Mouse (Mus musculus) adrenal gland, adult (tissue): ENCODE data around the gene Csf2rb2.
A peak's percentile ranks its signal among the peaks of the same experiment; 100 is the strongest.
"Not testable (repeated sequence)": the region's sequence is repeated elsewhere in the genome, so short reads cannot be mapped to it uniquely, and the experiment has no call there.

Experiments used
- DNase-seq, 2 experiments: peaks; one replicate each; pipeline ENCODE4 v3.0.0; 2022 to 2023; ENCODE audit warnings: low spot score in 1 of 2; ENCODE audit not compliant: inconsistent age in 2 of 2

The Csf2rb2 gene

DNA sequence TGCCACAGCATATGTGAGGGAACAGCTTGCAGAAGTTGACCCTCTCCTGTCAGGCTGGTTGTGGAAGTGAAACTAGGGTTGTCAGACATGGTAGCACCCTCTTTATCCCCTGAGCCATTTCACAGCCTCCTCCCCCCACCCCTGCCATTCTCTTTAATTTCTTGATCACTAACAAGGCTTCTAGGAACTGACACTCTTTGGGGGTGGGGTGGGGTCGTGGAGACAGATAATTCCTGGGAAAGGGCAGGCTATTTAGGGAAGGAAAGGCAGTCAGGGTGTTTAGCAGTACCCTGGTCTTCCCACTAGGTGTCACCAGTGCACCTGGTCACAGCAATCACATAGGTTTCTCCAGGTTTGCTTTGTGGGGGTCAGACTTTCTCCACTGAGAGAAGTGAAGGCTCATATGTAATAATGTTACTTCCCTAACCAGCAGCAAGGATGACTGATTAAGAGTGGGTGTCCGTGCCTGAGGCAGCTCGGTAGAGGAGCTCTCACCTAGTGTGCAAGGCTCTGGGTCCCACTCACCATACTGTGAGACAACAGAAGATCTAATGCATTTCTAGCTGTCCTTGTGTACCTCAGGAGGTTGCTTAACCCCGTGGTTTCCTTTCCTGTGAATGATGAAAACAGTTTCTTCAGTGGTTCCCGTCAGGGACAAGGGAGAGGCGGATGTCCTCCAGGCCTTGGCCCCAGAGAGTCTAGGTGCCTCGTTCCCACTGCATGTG, 48.0 kb downstream of the Csf2rb2 start:
- peak; percentile 59 to 91 for DNase-seq

DNA sequence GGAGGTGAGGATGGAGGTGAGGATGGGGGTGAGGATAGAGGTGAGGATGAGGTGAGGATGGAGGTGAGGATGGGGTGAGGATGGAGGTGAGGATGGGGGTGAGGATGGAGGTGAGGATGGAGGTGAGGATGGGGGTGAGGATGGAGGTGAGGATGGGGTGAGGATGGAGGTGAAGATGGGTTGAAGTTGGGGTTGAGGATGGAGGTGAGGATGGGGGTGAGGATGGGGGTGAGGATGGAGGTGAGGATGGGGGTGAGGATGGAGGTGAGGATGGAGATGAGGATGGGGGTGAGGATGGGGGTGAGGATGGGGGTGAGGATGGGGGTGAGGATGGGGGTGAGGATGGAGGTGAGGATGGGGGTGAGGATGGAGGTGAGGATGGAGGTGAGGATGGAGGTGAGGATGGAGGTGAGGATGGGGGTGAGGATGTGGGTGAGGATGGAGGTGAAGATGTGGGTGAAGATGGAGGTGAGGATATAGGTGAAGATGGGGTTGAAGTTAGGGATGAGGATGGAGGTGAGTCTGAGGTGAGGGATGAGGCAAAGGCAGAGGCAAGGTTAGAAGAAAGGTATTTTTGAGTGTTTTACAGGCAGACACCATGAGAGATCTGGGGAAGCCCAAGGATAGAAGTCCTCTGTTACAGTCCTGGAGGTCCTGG, 48.8 kb downstream of the Csf2rb2 start:
- not testable (repeated sequence) for DNase-seq

GRCm38 (mm10) chr15:78254751-78255150, 50.8 kb downstream of the Csf2rb2 start:
- DNase-seq: peak; percentile 43 to 84

GRCm38 (mm10) chr15:78248410-78248809, 57.1 kb downstream of the Csf2rb2 start:
- no peak for DNase-seq

DNA sequence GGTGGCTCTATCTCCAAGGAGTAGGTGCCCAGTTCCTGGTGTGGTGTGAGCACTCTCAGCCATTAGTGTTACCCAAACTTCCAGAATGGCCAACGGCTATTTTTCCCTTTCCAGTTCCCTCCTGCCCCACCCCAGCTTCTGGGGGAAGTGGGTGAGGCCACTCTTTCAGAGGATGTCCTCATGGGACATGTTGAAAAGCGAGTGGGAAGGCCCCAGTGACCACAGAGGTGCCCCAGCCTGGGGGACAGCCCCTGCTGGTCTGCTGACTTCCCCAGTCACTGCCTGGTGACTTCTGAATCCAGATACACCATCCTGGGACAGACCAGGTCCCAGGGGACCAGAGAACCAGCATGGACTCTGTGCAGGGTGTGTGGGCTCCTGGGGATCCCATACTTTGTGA, 57.9 kb downstream of the Csf2rb2 start:
- peak in 1 of 2 experiments; percentile 26 for DNase-seq

DNA sequence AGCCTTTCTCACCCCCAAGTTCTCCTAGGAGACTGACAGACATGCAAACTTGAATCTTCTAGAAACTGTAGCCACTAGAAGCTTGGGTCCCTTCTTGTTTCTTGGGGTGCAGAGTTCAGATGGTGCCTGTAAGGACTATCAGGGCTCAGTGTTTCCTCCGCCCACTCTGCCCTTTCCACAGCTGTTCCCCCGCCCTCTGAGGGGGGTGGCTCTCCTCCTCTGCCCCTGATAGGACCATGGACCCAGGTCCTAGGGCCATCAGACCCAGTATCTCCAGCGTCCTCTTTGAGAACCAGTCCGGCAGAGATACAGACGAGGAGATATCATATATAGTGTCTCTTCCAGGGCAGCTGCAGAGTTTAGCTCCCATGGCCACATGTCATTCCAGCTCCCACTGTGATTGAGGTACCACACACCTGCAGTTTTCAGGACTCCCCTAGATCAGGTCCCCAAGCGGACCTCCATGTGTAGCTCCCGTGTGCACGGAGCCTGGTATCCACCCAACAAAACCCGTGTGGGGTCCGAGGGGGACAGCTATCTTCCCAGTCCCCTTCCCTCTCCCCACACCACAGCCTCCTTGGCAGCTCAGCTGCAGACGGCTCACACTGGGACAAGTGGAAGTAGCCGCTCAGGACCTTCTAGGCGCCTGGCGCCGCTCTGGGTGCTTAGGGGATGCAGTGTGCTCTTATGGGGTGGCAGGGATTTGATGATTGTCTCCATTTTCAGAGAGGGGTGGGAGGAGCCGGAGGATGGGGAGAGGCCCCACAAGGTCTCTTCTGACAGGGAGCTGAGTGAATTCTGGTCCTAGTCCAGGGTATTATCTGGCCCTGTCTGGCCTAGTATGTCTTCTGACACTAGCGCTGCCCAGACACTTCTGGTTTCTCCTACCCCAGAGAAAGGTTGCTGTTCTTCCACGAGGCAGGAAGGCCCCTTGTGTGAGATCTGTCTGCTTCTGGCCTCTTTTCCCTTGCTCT, 59.1 kb downstream of the Csf2rb2 start:
- DNase-seq: no peak

- DNase-seq: peak; percentile 31 to 44
These were observed 60.6 kb downstream of the Csf2rb2 start, which contains the start of gene Ncf4 for GRCm38 (mm10) chr15:78244695-78245492. TSS of gene Ncf4 (plus strand) at chr15:78244801.

GRCm38 (mm10) chr15:78243774-78244173, 61.7 kb downstream of the Csf2rb2 start:
- no peak for DNase-seq

GRCm38 (mm10) chr15:78243061-78243460, 62.5 kb downstream of the Csf2rb2 start:
- no peak for DNase-seq

GRCm38 (mm10) chr15:78241335-78241734, 64.2 kb downstream of the Csf2rb2 start:
- DNase-seq: no peak

GRCm38 (mm10) chr15:78239956-78240617, 65.4 kb downstream of the Csf2rb2 start:
- DNase-seq: peak; percentile 18 to 59

DNA sequence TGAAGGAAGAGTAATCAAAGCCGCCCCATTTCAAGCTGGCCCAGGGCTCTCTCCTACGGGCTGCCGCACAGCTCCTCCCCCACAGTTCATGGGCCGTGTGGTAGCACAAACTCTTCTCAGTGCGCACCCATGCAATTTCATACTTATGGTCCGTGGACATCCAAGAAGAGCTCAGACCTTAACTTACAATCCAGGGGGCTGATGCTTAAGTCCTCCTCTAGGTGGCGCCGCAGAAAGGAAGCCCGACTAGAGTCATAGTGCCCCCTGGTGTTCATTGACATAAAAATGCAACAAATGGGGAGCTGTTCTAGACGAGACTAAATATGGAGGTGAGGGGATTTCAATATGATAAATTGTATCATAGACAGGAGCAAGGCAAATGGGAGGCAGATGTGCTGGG, 66.1 kb downstream of the Csf2rb2 start:
- DNase-seq: peak; percentile 55 to 86

GRCm38 (mm10) chr15:78234823-78235509, 70.6 kb downstream of the Csf2rb2 start:
- DNase-seq: no peak
